Mouse (Mus musculus): ENCODE results near the gene Card9. TPM values are rescaled to one million over a fixed set of nuclear protein-coding genes. Genes with fewer than 3 reads are reported as not detected.
A peak's percentile ranks its signal among the peaks of the same experiment; 100 is the strongest.
"Not testable (repeated sequence)": the region's sequence is repeated elsewhere in the genome, so short reads cannot be mapped to it uniquely, and the experiment has no call there.

Card9 gene
- polyA plus RNA-seq, 1 experiment from 2014 or later, result 2.1 TPM

DNA sequence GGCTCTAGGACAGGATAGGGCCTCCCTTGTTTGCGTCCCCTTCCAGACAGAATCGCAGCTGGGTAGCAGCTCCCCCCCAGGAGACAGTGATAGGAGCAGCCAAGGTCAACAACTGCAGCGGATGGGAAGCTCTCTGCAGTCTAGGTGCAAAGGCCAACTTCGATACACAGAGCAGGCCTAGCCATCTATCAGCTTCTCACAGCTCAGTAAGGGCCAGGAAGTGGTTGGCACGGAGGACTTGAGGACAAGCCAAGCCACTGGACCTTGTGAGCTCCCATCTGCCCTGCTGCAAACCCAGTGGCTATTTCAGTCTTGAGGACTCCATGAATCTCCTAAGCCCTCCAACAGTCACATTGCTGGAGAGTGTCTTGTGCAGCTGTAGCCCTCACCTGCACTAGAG, 38.9 kb upstream of the Card9 start:
- no peak for ATAC-seq (ENCODE audit: low read depth)
- no peaks in the 10 kb centered on the region for H3K4me1 ChIP-seq (ENCODE audit: control insufficient read depth, insufficient read depth, low read length)
- no peaks in the 10 kb centered on the region for H3K27me3 ChIP-seq (replicated peaks; ENCODE audit: control insufficient read depth, insufficient read depth, low read length)
- H3K27ac ChIP-seq (replicated peaks; ENCODE audit: low read depth, low read length), result no peak overlapping the region
- no peaks in the 10 kb centered on the region for H3K9me3 ChIP-seq (ENCODE audit: control insufficient read depth, low read length)
- H3K4me3 ChIP-seq (ENCODE audit: low read depth, low read length), result no peak overlapping the region
- H3K4me2 ChIP-seq (ENCODE audit: low read depth, low read length), result no peak overlapping the region
- H3K36me3 ChIP-seq (ENCODE audit: control insufficient read depth, insufficient read depth, low read length), result peaks cover 83% of the 10 kb centered on the region
- no peak overlapping the region for H3K9ac ChIP-seq (ENCODE audit: low read depth, low read length)
- DNase-seq (ENCODE audit: low spot score), result no peak
- 78% methylated on average over 5 of the region's 5 CpGs for WGBS

DNA sequence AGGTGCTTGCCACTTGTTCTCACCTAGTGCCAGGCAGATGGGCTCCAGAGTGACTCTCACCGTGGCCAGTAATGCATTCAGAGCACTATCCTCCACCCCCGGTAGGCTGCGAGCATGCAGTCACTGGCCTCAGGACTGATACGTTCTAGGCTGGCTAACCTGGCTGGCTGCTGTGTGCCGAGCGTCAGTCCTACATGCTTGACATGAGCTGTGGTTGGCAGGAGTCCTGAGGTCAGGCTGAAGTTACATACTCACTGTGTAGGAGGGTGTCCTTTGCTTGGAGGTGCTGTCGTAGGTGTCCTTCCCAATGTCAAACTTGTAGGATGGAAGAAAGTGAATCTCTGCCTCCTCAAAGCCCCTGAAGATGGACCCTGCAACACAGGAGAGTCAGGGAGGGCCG, 38.3 kb upstream of the Card9 start:
- Histone ChIP-seq H3K36me3 (ENCODE audit: control insufficient read depth, insufficient read depth, low read length) (peaks cover 90% of the 10 kb centered on the region), H3K9ac (ENCODE audit: low read depth, low read length) (no peak overlapping the region), H3K9me3 (ENCODE audit: control insufficient read depth, low read length) (no peaks in the 10 kb centered on the region), H3K4me1 (ENCODE audit: control insufficient read depth, insufficient read depth, low read length) (no peaks in the 10 kb centered on the region), H3K4me3 (ENCODE audit: low read depth, low read length) (no peak overlapping the region), H3K27ac (replicated peaks; ENCODE audit: low read depth, low read length) (no peak overlapping the region), H3K27me3 (replicated peaks; ENCODE audit: control insufficient read depth, insufficient read depth, low read length) (no peaks in the 10 kb centered on the region), H3K4me2 (ENCODE audit: low read depth, low read length) (no peak overlapping the region)
- no peak for DNase-seq (ENCODE audit: low spot score)
- 93% methylated on average over 8 of the region's 8 CpGs for WGBS
- no peak for ATAC-seq (ENCODE audit: low read depth)

DNA sequence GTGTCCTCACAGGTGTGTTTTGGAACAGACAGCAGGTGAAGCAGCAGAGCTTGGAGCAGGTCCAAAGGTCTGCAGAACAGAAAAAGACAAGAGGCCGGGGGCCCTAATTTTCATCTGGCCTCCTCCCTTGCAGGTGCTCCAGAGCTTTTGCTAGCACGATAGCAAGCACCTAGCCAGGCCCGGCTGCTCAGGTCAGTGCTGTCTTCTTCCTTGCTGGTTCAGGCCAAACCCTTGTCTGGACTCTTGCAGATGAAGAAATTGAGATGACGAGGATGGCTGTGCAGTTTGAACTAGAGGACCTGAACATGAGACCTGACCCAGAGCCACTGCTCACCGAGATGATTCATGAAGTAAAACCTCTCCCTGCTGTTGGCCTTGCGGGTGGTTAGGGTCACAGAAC, 30.9 kb upstream of the Card9 start:
- no peak overlapping the region for H3K4me3 ChIP-seq (ENCODE audit: low read depth, low read length)
- DNase-seq (ENCODE audit: low spot score) (no peak), ATAC-seq (ENCODE audit: low read depth) (no peak)
- H3K4me1 ChIP-seq (ENCODE audit: control insufficient read depth, insufficient read depth, low read length), result peaks cover 4% of the 10 kb centered on the region; the same call in 1 of the 2 replicates
- H3K9me3 ChIP-seq (ENCODE audit: control insufficient read depth, low read length), result no peaks in the 10 kb centered on the region
- H3K9ac ChIP-seq (ENCODE audit: low read depth, low read length), result no peak overlapping the region
- peaks cover 76% of the 10 kb centered on the region for H3K36me3 ChIP-seq (ENCODE audit: control insufficient read depth, insufficient read depth, low read length)
- no peak overlapping the region for H3K4me2 ChIP-seq (ENCODE audit: low read depth, low read length)
- H3K27me3 ChIP-seq (replicated peaks; ENCODE audit: control insufficient read depth, insufficient read depth, low read length), result no peaks in the 10 kb centered on the region
- H3K27ac ChIP-seq (replicated peaks; ENCODE audit: low read depth, low read length), result no peak overlapping the region
- 95% methylated on average over 6 of the region's 6 CpGs for WGBS

DNA sequence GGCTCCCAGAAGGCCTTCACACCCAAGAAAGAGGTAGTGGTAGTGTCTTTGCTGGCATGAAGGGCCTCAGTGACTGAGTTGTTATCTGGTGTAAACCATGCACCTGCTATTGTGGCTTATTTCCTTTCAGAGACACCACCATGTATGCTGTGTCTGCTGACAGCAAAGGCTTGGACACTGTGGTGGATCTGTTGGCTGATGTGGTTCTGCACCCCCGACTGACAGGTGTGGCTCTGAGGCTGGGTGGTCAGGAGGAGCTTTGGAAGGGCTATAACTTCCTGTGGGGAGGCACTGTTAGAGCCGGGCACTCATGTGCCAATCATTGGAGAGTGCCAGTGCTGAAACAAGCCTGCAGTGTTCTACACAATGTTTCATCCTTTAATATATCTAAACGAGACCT, 30.2 kb upstream of the Card9 start:
- WGBS, result 82% methylated on average over 3 of the region's 3 CpGs
- peaks cover 76% of the 10 kb centered on the region for H3K36me3 ChIP-seq (ENCODE audit: control insufficient read depth, insufficient read depth, low read length)
- H3K27me3 ChIP-seq (replicated peaks; ENCODE audit: control insufficient read depth, insufficient read depth, low read length), result no peaks in the 10 kb centered on the region
- H3K4me2 ChIP-seq (ENCODE audit: low read depth, low read length), result no peak overlapping the region
- ATAC-seq (ENCODE audit: low read depth), result no peak
- no peaks in the 10 kb centered on the region for H3K9me3 ChIP-seq (ENCODE audit: control insufficient read depth, low read length)
- H3K4me3 ChIP-seq (ENCODE audit: low read depth, low read length), result no peak overlapping the region
- peaks cover 4% of the 10 kb centered on the region; the same call in 1 of the 2 replicates for H3K4me1 ChIP-seq (ENCODE audit: control insufficient read depth, insufficient read depth, low read length)
- no peak overlapping the region for H3K27ac ChIP-seq (replicated peaks; ENCODE audit: low read depth, low read length)
- H3K9ac ChIP-seq (ENCODE audit: low read depth, low read length), result no peak overlapping the region
- DNase-seq (ENCODE audit: low spot score), result no peak

DNA sequence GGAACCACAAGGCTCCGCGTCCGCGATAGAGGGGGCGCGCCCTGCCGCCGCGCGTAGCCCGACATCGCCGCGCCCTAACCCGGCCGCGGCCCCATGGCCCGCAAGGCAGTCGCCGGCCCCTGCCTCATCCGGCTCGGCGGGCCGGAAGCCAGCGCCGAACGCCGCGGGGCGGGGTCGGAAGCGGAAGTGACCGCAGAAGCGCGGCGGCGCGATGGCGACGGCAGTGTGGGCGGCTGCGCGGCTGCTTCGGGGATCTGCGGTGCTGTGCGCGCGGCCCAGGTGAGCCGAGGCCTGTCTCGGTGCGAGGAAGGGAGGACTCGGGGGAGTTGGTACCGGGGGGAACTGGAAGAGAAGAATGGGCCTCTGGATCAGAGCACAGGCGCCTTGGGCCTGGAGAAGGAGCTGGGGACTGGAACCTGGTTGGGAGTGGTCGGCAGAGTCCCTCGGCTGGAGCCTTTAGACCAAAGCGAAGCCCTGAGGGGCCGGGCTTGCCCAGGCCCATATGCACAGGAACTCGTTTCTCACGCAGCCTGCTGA, 28.5 kb upstream of the Card9 start, which contains the start of the genes Entr1 and Pmpca:
Entr1 (minus strand) TSS at position 163 of the 537 bp plus-strand sequence.
Pmpca (plus strand) TSS at position 186 of the 537 bp plus-strand sequence.
- WGBS, result 2% methylated on average over 33 of the region's 60 CpGs
- Histone ChIP-seq H3K4me1 (ENCODE audit: control insufficient read depth, insufficient read depth, low read length) (peaks cover 4% of the 10 kb centered on the region; the same call in 1 of the 2 replicates), H3K4me3 (ENCODE audit: low read depth, low read length) (peak within 1 kb of the TSS; percentile 95), H3K27ac (replicated peaks; ENCODE audit: low read depth, low read length) (peak within 1 kb of the TSS; percentile 63), H3K27me3 (replicated peaks; ENCODE audit: control insufficient read depth, insufficient read depth, low read length) (no peaks in the 10 kb centered on the region), H3K36me3 (ENCODE audit: control insufficient read depth, insufficient read depth, low read length) (peaks cover 76% of the 10 kb centered on the region), H3K9ac (ENCODE audit: low read depth, low read length) (peak within 1 kb of the TSS; percentile 94), H3K9me3 (ENCODE audit: control insufficient read depth, low read length) (no peaks in the 10 kb centered on the region), H3K4me2 (ENCODE audit: low read depth, low read length) (peak within 1 kb of the TSS; percentile 93)
- ATAC-seq (ENCODE audit: low read depth), result peak; percentile 95
- peak; percentile 88 for DNase-seq (ENCODE audit: low spot score)

DNA sequence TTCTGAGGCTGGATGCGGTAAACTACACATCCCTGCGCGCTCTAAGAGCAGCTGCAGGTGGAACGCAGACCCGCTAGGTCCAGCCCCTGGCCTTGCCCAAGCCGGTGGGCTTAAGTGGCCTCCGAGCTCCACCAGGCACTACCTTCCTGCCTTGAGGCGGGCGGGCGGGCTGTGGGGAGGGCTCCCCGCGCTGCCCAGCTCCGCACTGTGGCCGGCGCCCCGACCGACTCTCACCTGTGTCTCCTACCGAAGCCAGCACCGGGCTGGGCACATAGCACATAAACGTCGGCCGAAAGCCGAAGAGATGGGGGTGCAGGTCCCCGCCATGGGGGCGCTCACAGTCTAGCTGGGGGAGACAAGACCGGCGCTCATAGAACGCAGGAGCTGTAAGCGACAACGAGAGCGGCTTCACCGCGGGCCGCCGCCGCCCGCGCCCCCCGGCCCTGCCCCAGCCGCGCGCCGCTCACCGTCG, 28.0 kb upstream of the Card9 start:
- no peaks in the 10 kb centered on the region for H3K9me3 ChIP-seq (ENCODE audit: control insufficient read depth, low read length)
- H3K36me3 ChIP-seq (ENCODE audit: control insufficient read depth, insufficient read depth, low read length), result peaks cover 76% of the 10 kb centered on the region
- no peaks in the 10 kb centered on the region for H3K27me3 ChIP-seq (replicated peaks; ENCODE audit: control insufficient read depth, insufficient read depth, low read length)
- peak overlapping the region; percentile 94 for H3K9ac ChIP-seq (ENCODE audit: low read depth, low read length)
- H3K4me2 ChIP-seq (ENCODE audit: low read depth, low read length), result peak overlapping the region; percentile 93
- ATAC-seq (ENCODE audit: low read depth), result peak; percentile 48
- H3K4me3 ChIP-seq (ENCODE audit: low read depth, low read length), result peak overlapping the region; percentile 95
- peaks cover 4% of the 10 kb centered on the region; the same call in 1 of the 2 replicates for H3K4me1 ChIP-seq (ENCODE audit: control insufficient read depth, insufficient read depth, low read length)
- WGBS, result 1% methylated on average over 27 of the region's 45 CpGs
- DNase-seq (ENCODE audit: low spot score), result no peak
- peak overlapping the region; percentile 63 for H3K27ac ChIP-seq (replicated peaks; ENCODE audit: low read depth, low read length)

DNA sequence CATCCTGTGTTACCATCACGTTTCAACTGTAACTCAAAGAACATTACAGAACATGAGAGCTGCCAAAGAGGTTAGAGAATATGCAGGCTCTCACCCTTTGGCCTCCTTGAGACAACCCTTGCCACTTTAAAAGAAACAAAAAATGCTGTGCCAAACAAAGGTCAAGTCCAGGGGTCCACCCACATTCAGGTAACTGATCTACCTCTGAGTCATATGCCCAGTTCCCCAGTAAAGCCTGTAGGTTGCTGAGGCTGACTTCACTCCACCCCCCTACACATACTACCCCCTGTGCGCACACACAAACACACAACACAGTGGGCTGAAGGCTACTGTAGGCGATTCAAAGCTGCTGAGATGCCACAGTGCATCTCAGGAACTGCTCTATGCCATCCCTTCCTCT, 27.0 kb upstream of the Card9 start:
- Histone ChIP-seq H3K4me1 (ENCODE audit: control insufficient read depth, insufficient read depth, low read length) (peaks cover 4% of the 10 kb centered on the region; the same call in 1 of the 2 replicates), H3K36me3 (ENCODE audit: control insufficient read depth, insufficient read depth, low read length) (peaks cover 76% of the 10 kb centered on the region), H3K27ac (replicated peaks; ENCODE audit: low read depth, low read length) (no peak overlapping the region), H3K27me3 (replicated peaks; ENCODE audit: control insufficient read depth, insufficient read depth, low read length) (no peaks in the 10 kb centered on the region), H3K9me3 (ENCODE audit: control insufficient read depth, low read length) (no peaks in the 10 kb centered on the region), H3K4me2 (ENCODE audit: low read depth, low read length) (peak overlapping the region; percentile 93; the same call in 1 of the 2 replicates), H3K4me3 (ENCODE audit: low read depth, low read length) (peak overlapping the region; percentile 95; the same call in 1 of the 2 replicates), H3K9ac (ENCODE audit: low read depth, low read length) (no peak overlapping the region)
- DNase-seq (ENCODE audit: low spot score) (no peak), ATAC-seq (ENCODE audit: low read depth) (no peak)
- 83% methylated on average over 3 of the region's 3 CpGs for WGBS

DNA sequence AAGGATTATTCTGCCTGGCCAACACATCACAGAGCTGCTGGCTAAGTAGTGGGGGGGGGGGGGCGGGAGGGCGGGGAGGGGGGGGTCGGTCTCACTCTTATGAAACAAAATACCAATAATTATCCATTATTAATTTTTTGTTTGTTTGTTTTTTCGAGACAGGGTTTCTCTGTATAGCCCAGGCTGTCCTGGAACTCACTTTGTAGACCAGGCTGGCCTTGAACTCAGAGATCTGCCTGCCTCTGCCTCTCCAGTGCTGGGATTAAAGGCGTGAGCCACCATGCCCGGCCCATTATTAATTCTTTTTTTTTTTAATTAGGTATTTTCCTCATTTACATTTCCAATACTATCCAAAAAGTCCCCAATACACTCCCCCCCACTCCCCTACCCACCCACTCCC, 20.2 kb upstream of the Card9 start:
- H3K27ac ChIP-seq (replicated peaks; ENCODE audit: low read depth, low read length); H3K9me3 ChIP-seq (ENCODE audit: control insufficient read depth, low read length); ATAC-seq (ENCODE audit: low read depth); H3K4me1 ChIP-seq (ENCODE audit: control insufficient read depth, insufficient read depth, low read length); DNase-seq (ENCODE audit: low spot score); H3K27me3 ChIP-seq (replicated peaks; ENCODE audit: control insufficient read depth, insufficient read depth, low read length): not testable (repeated sequence)
- WGBS, result 40% methylated on average over 6 of the region's 6 CpGs
- Histone ChIP-seq H3K9ac (ENCODE audit: low read depth, low read length) (peak overlapping the region; percentile 85), H3K4me2 (ENCODE audit: low read depth, low read length) (peak overlapping the region; percentile 86), H3K4me3 (ENCODE audit: low read depth, low read length) (peak overlapping the region; percentile 79), H3K36me3 (ENCODE audit: control insufficient read depth, insufficient read depth, low read length) (peaks cover 61% of the 10 kb centered on the region)

Data from embryonic facial prominence, embryonic 14.5 days (tissue).